Mouse (Mus musculus) thymus, adult 2 months (tissue): ENCODE data around the gene Arhgdia. TPM values are rescaled to one million over a fixed set of nuclear protein-coding genes. Genes with fewer than 3 reads are reported as not detected.

ENCODE experiments used
- DNase-seq: peaks from one replicate; pipeline ENCODE4 v3.0.0; 2021
- H3K27ac ChIP-seq: fragments of 200-500 bp; 2 replicates; pipeline ENCODE4 v1.5.1; 2012; ENCODE audit warnings: low read length, control low read depth; ENCODE audit not compliant: control insufficient read depth, insufficient read depth
- H3K27me3 ChIP-seq: fragments of 200-500 bp; 2 replicates; pipeline ENCODE4 v1.6.1; 2012; ENCODE audit warnings: mild to moderate bottlenecking, low read length, moderate library complexity, mixed read lengths; ENCODE audit not compliant: control insufficient read depth, insufficient read depth
- H3K36me3 ChIP-seq: fragments of 200-500 bp; 2 replicates; pipeline ENCODE4 v1.6.1; 2012; ENCODE audit warnings: mild to moderate bottlenecking, low read length, moderate library complexity; ENCODE audit not compliant: control insufficient read depth, insufficient read depth
- H3K4me1 ChIP-seq: fragments of 200-500 bp; replicated peaks from 2 replicates; pipeline ENCODE4 v1.6.1; 2012; ENCODE audit warnings: low read length; ENCODE audit not compliant: control insufficient read depth, insufficient read depth
- H3K4me3 ChIP-seq: fragments of 200-500 bp; 2 replicates; pipeline ENCODE4 v1.5.1; 2012; ENCODE audit warnings: mild to moderate bottlenecking, low read length, control low read depth, moderate library complexity; ENCODE audit not compliant: control insufficient read depth, insufficient read depth
- CTCF ChIP-seq: fragments of 200-500 bp; IDR thresholded peaks from 2 replicates; pipeline ENCODE4 v1.5.1; 2012; ENCODE audit warnings: mild to moderate bottlenecking, control low read depth, low read length, moderate library complexity, borderline replicate concordance; ENCODE audit not compliant: control insufficient read depth, poor library complexity, insufficient read depth; ENCODE audit errors: extremely low read depth
- POLR2A ChIP-seq: fragments of 200-500 bp; IDR thresholded peaks from 2 replicates; pipeline ENCODE4 v1.6.1; 2012; ENCODE audit warnings: mild to moderate bottlenecking, low read length, control low read depth, moderate library complexity; ENCODE audit not compliant: control insufficient read depth, poor library complexity, insufficient read depth; ENCODE audit errors: extremely low read depth
- WGBS: fragments of 180-500 bp; shearing (Covaris S2); methylation state at CpG from one replicate; pipeline ENCODE4 v1.1.7; 2018; 5-methylcytosine and 5-hydroxymethylcytosine counted together
- polyA plus RNA-seq: library from polyadenylated mRNA; depleted of rRNA; stranded (reverse); fragments of >200 nt; gene quantifications from 2 replicates; pipeline ENCODE4 v1.2.3, GENCODE M21; 2012; rRNA removed

The Arhgdia gene
- polyA plus RNA-seq, 1 experiment: 1,184 TPM

GRCm38 (mm10) chr11:120528903-120529302 is 52.5 kb downstream of the Arhgdia start:
- peaks cover 17% of the 10 kb centered on the region; the same call in 1 of the 2 replicates for H3K27me3 ChIP-seq
- no peaks in the 10 kb centered on the region for H3K36me3 ChIP-seq
- H3K27ac ChIP-seq: no peak overlapping the region
- no peak overlapping the region for H3K4me3 ChIP-seq
- 93% methylated on average over 4 of the region's 4 CpGs for WGBS
- H3K4me1 ChIP-seq: peaks cover 5% of the 10 kb centered on the region; the same call in 1 of the 2 replicates
- no peak for TF ChIP-seq CTCF
- TF ChIP-seq POLR2A: no peak
- no peak for DNase-seq

Other genes starting within 250 kb of the Arhgdia start
- 1,233 and 1,455 TPM in 2 replicates for gene Actg1, start 233.1 kb downstream of the Arhgdia start, polyA plus RNA-seq
- 0.19 and 0.37 TPM in 2 replicates for gene Fscn2, start 220.1 kb downstream of the Arhgdia start, polyA plus RNA-seq
- 59.7 and 64.4 TPM in 2 replicates for gene Faap100, start 202.9 kb downstream of the Arhgdia start, polyA plus RNA-seq
- 71.4 and 86.4 TPM in 2 replicates for gene Nploc4, start 143.9 kb downstream of the Arhgdia start, polyA plus RNA-seq
- 16.8 and 24.0 TPM in 2 replicates for gene Tspan10, start 139.0 kb downstream of the Arhgdia start, polyA plus RNA-seq
- gene Pde6g, start 128.1 kb downstream of the Arhgdia start, polyA plus RNA-seq: 0.55 and 0.64 TPM in 2 replicates
- 15.5 and 17.3 TPM in 2 replicates for gene Oxld1, start 123.6 kb downstream of the Arhgdia start, polyA plus RNA-seq
- gene Ccdc137, start 123.5 kb downstream of the Arhgdia start, polyA plus RNA-seq: 25.6 and 30.1 TPM in 2 replicates
- gene Arl16, start 114.0 kb downstream of the Arhgdia start, polyA plus RNA-seq: 25.9 and 28.4 TPM in 2 replicates
- 89.6 and 92.3 TPM in 2 replicates for gene Mrpl12, start 97.0 kb downstream of the Arhgdia start, polyA plus RNA-seq
- 102 and 103 TPM in 2 replicates for gene Slc25a10, start 89.8 kb downstream of the Arhgdia start, polyA plus RNA-seq
- 1.0 TPM in 2 replicates for gene Gcgr, start 50.9 kb downstream of the Arhgdia start, polyA plus RNA-seq
- 167 and 191 TPM in 2 replicates for gene Mcrip1, start 31.9 kb downstream of the Arhgdia start, polyA plus RNA-seq
- gene Ppp1r27, start 30.5 kb downstream of the Arhgdia start, polyA plus RNA-seq: 5.0 and 6.4 TPM in 2 replicates
- 125 and 139 TPM in 2 replicates for gene P4hb, start 8.4 kb downstream of the Arhgdia start, polyA plus RNA-seq
- 60.9 and 74.6 TPM in 2 replicates for gene Alyref, start 16.7 kb upstream of the Arhgdia start, polyA plus RNA-seq
- gene Anapc11, start 16.8 kb upstream of the Arhgdia start, polyA plus RNA-seq: 127 and 140 TPM in 2 replicates
- gene Npb, start 26.9 kb upstream of the Arhgdia start, polyA plus RNA-seq: 2.2 and 2.8 TPM in 2 replicates
- gene Pcyt2, start 36.3 kb upstream of the Arhgdia start, polyA plus RNA-seq: 247 and 260 TPM in 2 replicates
- gene Sirt7, start 43.6 kb upstream of the Arhgdia start, polyA plus RNA-seq: 169 and 184 TPM in 2 replicates
- gene Mafg, start 52.0 kb upstream of the Arhgdia start, polyA plus RNA-seq: 33.6 and 35.5 TPM in 2 replicates
- 2.8 and 3.4 TPM in 2 replicates for gene Pycr1, start 62.1 kb upstream of the Arhgdia start, polyA plus RNA-seq
- gene Myadml2, start 66.5 kb upstream of the Arhgdia start, polyA plus RNA-seq: 1.2 and 3.2 TPM in 2 replicates
- gene Notum, start 79.6 kb upstream of the Arhgdia start, polyA plus RNA-seq: 0.24 and 0.89 TPM in 2 replicates
- 170 and 183 TPM in 2 replicates for gene Aspscr1, start 91.3 kb upstream of the Arhgdia start, polyA plus RNA-seq
- gene Cenpx, start 132.1 kb upstream of the Arhgdia start, polyA plus RNA-seq: 103 and 112 TPM in 2 replicates
- gene Lrrc45, start 132.3 kb upstream of the Arhgdia start, polyA plus RNA-seq: 69.2 and 77.3 TPM in 2 replicates
- 22.8 and 26.3 TPM in 2 replicates for gene Rac3, start 139.8 kb upstream of the Arhgdia start, polyA plus RNA-seq
- gene Dcxr, start 145.7 kb upstream of the Arhgdia start, polyA plus RNA-seq: 78.4 and 126 TPM in 2 replicates
- gene Cbr2, start 150.5 kb upstream of the Arhgdia start, polyA plus RNA-seq: 426 and 617 TPM in 2 replicates
- 3.3 and 4.5 TPM in 2 replicates for gene Hmga1b, start 181.2 kb upstream of the Arhgdia start, polyA plus RNA-seq
- gene Rfng, start 202.6 kb upstream of the Arhgdia start, polyA plus RNA-seq: 87.4 and 102 TPM in 2 replicates
- 171 and 193 TPM in 2 replicates for gene Gps1, start 202.6 kb upstream of the Arhgdia start, polyA plus RNA-seq
- gene Dus1l, start 214.8 kb upstream of the Arhgdia start, polyA plus RNA-seq: 65.8 and 70.3 TPM in 2 replicates
- 973 and 1,776 TPM in 2 replicates for gene Fasn, start 242.9 kb upstream of the Arhgdia start, polyA plus RNA-seq